Mouse (Mus musculus): ENCODE data around the gene Ttll5.

Gene Ttll5

GRCm38 (mm10) chr12:86064796-86065195 lies 240.3 kb downstream of the Ttll5 start:
- no peak for DNase-seq

- no peak for DNase-seq
Measured at GRCm38 (mm10) chr12:86071432-86071831, 247.0 kb downstream of the Ttll5 start.

- no peak for DNase-seq
Measured at GRCm38 (mm10) chr12:86074681-86075080, 250.2 kb downstream of the Ttll5 start.

- no peak for DNase-seq
Measured at GRCm38 (mm10) chr12:86075358-86075757, 250.9 kb downstream of the Ttll5 start.

DNA sequence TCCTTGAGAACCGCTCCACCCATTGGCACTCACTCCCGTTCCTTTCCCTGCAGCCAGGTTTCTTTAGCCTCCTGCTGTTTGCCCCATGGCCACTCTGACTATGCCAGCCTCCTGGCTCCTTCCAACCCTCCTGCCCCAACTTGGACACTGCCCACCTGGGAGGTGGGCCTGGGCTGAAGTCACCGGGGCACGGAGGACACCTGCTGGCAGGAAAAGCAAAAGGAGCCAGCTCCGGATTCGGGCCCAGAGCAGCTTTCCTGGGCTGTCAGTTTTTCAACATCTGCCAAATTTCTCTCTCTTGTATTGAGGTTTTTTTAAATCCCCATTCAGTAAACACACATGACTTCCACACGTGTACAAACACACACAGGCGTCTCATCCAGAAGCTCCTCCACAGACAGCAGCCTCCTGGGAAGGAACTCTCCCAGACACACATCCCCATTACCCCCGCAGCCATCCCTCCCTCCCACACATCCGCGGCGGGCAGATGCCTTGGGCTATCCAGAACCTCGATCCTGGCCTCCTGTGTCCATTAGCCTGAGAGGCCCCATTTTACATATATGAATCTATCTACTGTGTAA lies 252.0 kb downstream of the Ttll5 start:
- DNase-seq, result peak; percentile 59

DNA sequence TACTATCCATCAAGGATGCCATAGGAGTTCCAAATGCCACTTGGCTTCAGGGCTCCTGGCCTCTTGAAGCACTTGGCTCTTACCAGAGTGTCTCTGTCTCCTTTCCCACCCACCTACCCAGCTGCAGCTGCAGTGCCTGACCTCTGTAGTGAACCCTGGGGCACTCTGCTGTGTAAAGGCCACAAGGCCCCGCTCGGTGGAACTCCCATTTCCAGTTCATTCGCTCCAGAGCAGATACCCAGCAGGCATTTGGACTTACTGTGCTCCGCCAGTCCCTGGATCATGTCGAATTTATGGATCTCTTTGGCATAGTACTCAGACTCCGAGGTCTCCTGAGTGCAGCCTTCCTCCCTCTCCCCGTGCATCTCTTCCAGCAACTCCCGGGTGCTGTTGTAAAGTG lies 252.9 kb downstream of the Ttll5 start:
- DNase-seq, result no peak

DNA sequence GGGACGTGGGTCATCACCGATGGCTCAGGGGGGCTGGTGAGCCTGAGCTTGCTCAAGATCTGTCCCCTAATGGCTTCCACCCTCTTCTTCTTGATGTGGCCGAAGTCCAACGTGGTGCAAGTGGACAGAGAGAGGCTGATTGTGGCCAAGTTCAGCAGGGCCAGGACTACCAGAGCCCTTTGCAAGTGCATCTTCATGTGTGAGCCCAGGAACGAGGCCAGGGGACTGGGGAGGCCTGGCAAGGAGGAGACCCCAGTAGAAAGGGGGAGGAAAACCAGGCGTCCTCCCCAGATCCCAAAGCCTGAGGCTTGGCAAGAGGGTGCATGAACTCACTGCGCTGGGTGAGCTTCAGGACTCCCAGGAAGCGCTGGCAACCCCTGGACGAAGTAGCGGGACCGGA lies 253.3 kb downstream of the Ttll5 start:
- peak; percentile 35 for DNase-seq

DNA sequence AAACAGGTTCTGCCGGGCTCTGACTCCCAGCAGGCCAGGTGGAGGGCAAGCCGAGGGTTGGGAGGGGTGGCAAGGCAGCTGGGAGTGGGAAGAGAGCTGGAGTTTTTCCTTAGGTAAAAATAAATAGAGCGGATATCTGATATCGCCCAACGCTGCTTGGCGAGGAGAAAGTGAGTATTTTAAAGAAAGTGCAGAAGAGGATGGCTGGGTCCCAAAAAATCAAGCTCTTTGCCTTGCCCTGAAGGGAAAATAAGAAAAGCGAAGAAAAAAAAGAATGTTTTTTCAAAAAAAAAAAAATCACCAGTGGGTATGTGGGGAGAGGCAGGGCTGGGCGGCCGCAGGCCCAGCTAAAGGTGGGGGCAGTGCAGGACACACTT lies 253.7 kb downstream of the Ttll5 start:
- no peak for DNase-seq

- DNase-seq, result peak; percentile 71
Measured at GRCm38 (mm10) chr12:86078553-86079201, 254.2 kb downstream of the Ttll5 start, which contains the start of gene Tgfb3. TSS of gene Tgfb3 (minus strand) at chr12:86079041.

GRCm38 (mm10) chr12:86079202-86079667 lies 254.8 kb downstream of the Ttll5 start:
- peak; percentile 97 for DNase-seq

GRCm38 (mm10) chr12:86082481-86083012 lies 258.1 kb downstream of the Ttll5 start, which contains the start of gene Ift43:
TSS of gene Ift43 (plus strand) at chr12:86082541.
- DNase-seq, result peak; percentile 92

DNA sequence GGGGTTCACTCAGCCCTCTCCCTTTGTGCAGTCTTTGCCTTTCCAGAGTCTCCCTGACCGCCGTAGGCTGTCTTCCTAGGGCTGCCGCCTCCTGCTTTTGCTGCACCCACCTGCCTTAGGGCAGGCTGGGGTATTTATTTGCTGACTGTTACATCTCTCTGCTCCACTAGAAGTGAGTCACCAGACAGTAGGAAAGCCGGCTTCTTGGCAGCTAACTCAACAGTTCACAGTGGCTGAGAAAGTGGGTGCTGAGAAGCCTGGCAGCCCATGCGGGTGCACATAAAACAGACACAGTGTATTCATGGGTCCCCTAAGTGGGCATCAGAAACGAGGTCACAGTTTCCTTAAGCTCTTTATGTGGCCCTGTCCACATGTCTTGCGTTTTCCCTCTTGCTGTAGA lies 261.4 kb downstream of the Ttll5 start:
- no peak for DNase-seq

- DNase-seq, result no peak
Measured at GRCm38 (mm10) chr12:86086550-86086949, 262.1 kb downstream of the Ttll5 start.

DNA sequence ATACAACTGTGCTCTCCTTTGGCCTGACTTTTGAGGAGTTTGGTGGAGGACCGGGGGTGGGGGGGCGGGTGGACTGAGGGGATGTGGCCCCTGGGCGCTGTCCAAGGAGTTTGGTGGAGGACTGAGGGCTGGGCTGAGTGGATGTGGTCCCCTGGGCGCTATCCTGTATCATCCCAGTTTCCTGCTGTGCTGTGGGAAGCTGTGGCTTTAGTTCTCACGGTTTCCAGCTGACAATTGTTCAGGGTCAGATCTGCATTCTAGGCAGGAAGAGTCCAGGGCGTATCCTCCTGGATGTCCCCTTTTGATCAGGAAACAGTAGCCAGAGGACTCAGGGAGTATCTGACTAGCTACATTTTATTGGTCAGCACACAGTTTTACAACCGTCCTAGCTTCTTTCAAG lies 263.6 kb downstream of the Ttll5 start:
- peak; percentile 58 for DNase-seq

GRCm38 (mm10) chr12:86090764-86091163 lies 266.3 kb downstream of the Ttll5 start:
- no peak for DNase-seq

DNA sequence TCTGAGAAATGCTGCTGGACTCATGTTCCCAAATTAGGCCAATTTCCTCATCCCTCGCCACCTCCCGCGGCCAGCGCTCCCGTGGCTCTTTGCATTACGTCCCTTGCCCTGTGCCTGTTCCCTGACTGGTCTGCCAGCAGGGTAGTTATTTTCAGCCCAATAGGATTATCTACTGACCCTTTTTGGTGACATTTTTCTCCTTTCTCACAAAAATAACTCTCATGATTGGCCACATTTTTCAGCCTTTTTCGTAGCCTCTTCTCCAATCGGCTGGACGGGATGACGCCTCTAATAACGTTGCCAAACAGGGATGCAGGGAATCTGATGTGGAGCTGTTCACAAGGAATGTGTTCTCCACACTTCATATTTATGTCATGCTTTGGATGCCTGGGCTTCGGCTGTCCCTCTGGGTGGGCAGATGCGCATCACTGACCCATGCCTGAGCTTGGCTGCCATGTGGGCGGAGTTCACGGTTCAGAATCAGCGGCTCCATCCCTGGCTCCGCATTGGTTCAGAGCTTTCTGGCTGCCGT lies 267.2 kb downstream of the Ttll5 start:
- peak; percentile 88 for DNase-seq

DNA sequence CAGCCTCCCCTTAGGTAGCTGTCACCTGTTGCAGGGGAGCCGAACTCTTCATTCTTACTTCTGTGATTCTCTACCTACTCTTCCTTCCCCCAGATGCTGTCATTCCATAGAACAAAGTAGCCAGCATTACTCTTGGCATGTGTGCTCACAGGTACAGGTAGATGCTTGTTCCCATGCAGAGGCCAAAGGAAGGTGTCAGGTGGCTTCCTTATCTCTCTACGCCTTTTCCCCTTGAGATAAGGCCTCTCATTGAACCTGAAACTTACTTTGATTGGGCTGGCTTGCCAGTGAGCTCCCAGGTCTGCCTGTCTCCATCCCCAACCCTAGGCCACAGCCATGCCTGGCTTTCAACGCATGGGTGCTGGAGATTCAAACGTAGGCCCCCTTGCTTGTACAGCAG lies 269.6 kb downstream of the Ttll5 start:
- DNase-seq, result no peak

DNA sequence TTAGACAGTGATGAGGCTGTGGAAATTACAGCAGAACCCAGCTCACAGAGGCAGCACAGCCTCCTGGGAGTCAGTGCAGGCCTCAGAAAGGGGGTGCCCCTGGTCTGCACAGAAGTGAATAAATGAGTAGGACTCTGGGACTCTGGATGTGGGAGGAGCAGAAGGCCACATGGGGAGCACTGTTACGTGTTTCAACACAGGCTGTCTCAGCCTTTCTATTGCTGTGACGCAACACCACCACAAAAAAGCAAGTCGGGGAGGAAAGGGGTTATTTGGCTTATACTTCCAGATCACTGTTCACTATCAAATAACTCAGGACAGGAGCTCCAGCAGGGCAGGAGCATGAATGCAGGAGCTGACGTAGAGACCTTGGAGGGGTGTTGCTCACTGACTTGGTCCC lies 271.3 kb downstream of the Ttll5 start:
- DNase-seq, result no peak

- no peak for DNase-seq
Measured at GRCm38 (mm10) chr12:86097781-86098180, 273.3 kb downstream of the Ttll5 start.

DNA sequence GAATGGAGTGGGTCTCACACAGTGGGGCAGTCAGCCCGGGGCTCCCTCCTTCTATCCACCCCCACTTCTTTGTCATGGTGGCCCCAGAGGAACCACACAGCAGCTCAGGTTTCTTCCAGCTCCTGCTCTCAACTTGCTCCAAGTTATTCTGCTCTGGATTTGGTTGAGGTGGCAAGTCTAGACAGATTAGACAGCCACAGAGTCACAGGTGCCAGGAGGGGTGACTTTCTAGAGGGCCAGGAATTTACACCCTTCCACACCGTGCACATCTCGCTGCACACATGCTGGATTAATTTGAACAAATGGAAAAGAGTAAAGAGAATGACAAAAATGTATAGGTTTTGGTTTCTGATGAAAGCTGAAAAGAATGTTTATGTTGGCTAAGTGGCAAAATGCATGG lies 276.3 kb downstream of the Ttll5 start:
- no peak for DNase-seq

GRCm38 (mm10) chr12:86102686-86103085 lies 278.2 kb downstream of the Ttll5 start:
- DNase-seq, result no peak

DNA sequence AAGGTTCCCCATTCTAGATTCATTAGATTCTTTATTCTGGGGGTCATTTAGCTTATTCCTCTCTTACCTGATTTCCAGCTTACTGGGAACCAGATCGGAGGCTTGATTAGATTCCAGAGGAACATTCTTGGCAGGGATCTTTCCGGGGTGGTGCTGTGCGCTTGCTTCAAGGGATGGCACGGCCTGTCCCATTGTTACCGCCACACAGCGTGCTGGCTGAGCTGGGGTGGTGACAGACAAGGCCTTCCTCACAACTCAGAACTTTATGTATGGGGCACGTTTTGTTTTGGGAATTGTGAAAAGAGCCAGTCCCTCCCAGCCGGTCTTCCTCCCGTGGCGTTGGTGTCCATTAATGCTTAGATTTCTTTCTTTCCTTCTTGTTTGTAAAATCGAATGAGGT lies 278.9 kb downstream of the Ttll5 start:
- DNase-seq, result peak; percentile 36

DNA sequence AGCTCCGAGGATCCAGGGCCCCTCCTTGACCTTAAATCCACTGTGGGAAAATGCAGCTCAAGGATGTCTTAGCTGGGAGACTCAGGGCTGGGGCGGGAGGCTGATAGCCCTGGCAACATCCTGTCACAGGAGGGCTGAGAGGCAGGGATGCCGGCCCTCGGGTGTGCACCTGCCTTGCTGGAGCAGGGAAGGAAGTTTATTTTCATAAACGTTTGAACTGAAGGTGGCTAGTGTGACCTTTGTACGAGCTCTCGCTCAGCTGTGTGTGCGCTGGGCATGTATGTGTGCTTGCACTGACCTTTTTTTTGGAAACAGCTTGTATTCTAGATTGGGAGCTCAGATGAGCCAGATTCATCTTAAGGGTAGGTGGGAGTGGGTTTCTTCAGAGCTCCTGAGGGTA lies 279.4 kb downstream of the Ttll5 start:
- peak; percentile 24 for DNase-seq

GRCm38 (mm10) chr12:86104297-86104696 lies 279.8 kb downstream of the Ttll5 start:
- peak; percentile 68 for DNase-seq
